Mouse (Mus musculus) heart, adult 2 months (tissue): ENCODE results near the gene Ccdc185. TPM values are rescaled to one million over a fixed set of nuclear protein-coding genes. Genes with fewer than 3 reads are reported as not detected.

ENCODE experiments used
- DNase-seq, 2 experiments: peaks; one replicate each; pipeline ENCODE4 v3.0.0; 2021
- H3K27ac ChIP-seq: fragments of 200-600 bp; 2 replicates; pipeline ENCODE4 v1.8.1; 2022
- H3K27me3 ChIP-seq: fragments of 200-500 bp; 2 replicates; pipeline ENCODE4 v1.6.1; 2012; ENCODE audit warnings: mild to moderate bottlenecking, low read length, inconsistent platforms, mixed read lengths; ENCODE audit not compliant: control insufficient read depth, insufficient read depth
- H3K36me3 ChIP-seq: fragments of 200-500 bp; 2 replicates; pipeline ENCODE4 v1.6.1; 2012; ENCODE audit warnings: low read length, inconsistent platforms; ENCODE audit not compliant: control insufficient read depth, insufficient read depth
- H3K4me1 ChIP-seq: fragments of 200-500 bp; 2 replicates; pipeline ENCODE4 v1.6.1; 2011; ENCODE audit warnings: low read length; ENCODE audit not compliant: control insufficient read depth, insufficient read depth
- H3K4me3 ChIP-seq: fragments of 200-600 bp; 2 replicates; pipeline ENCODE4 v1.8.1; 2022
- H3K79me2 ChIP-seq: fragments of 200-500 bp; replicated peaks from 2 replicates; pipeline ENCODE4 v1.6.1; 2012; ENCODE audit warnings: mild to moderate bottlenecking, inconsistent platforms, low read length, moderate library complexity, mixed read lengths; ENCODE audit not compliant: control insufficient read depth, insufficient read depth
- H3K9ac ChIP-seq: fragments of 200-500 bp; 2 replicates; pipeline ENCODE4 v1.6.1; 2012; ENCODE audit warnings: low read depth, mild to moderate bottlenecking, control low read depth, inconsistent platforms, low read length, mixed read lengths
- CTCF ChIP-seq: fragments of 200-600 bp; IDR thresholded peaks from 2 replicates; pipeline ENCODE4 v1.8.1; 2022; ENCODE audit warnings: antibody characterized with exemption, mild to moderate bottlenecking, moderate library complexity
- EP300 ChIP-seq: fragments of 200-500 bp; IDR thresholded peaks from 2 replicates; pipeline ENCODE4 v1.6.1; 2011; ENCODE audit warnings: low read depth, low read length, control low read depth; ENCODE audit not compliant: insufficient read depth
- POLR2A ChIP-seq: fragments of 200-500 bp; IDR thresholded peaks from 2 replicates; pipeline ENCODE4 v1.6.1; 2011; ENCODE audit warnings: mild to moderate bottlenecking, low read depth, low read length, control low read depth; ENCODE audit not compliant: insufficient read depth
- WGBS: fragments of 180-500 bp; shearing (Covaris S2); methylation state at CpG from one replicate; pipeline ENCODE4 v1.1.7; 2018; 5-methylcytosine and 5-hydroxymethylcytosine counted together
- intact Hi-C: fragments of 180-260 bp; cut with DNase I; formaldehyde crosslinking; loops from one replicate; pipeline ENCODE4 v1.15.1; 2025
- polyA plus RNA-seq: library from polyadenylated mRNA; depleted of rRNA; stranded (reverse); fragments of >200 nt; gene quantifications from 2 replicates; pipeline ENCODE4 v1.2.3, GENCODE M21; 2012
- total RNA-seq, 2 experiments: library from RNA; stranded (reverse); gene quantifications; 2 replicates each; pipeline ENCODE4 v1.2.3; 2021

Ccdc185 gene
- total and polyA plus RNA-seq, 3 experiments, result 0.04 TPM; not detected in 2

DNA sequence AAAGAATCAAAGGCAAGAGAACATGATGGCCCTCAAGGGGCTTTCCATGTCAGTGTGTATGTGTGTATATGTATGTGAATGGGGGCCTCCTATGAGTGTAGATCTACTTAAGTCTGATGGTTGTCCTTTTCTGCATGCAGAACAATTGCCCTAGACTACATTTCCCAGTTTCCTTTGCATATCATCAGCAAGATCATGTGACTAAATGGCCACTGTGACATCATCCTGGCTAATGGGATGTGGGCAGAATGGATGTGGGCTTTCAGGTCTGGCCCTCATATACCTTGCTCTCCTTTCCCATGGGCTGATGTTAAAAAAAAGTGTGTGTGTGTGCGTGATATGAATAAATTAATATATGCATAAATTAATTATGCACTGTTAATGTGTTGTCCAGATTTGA lies 9.8 kb upstream of the Ccdc185 start:
- Histone ChIP-seq H3K36me3 (no peaks in the 10 kb centered on the region), H3K4me1 (no peaks in the 10 kb centered on the region), H3K27ac (no peak overlapping the region), H3K9ac (no peak overlapping the region), H3K4me3 (no peak overlapping the region), H3K79me2 (no peaks in the 10 kb centered on the region), H3K27me3 (no peaks in the 10 kb centered on the region)
- intact Hi-C loops, result no loop called here
- TF ChIP-seq CTCF (no peak), POLR2A (no peak), EP300 (no peak)
- WGBS, result 94% methylated on average over 1 of the region's 1 CpGs
- DNase-seq, result no peak

- H3K79me2 ChIP-seq, result no peaks in the 10 kb centered on the region
- no peaks in the 10 kb centered on the region for H3K36me3 ChIP-seq
- no peak for TF ChIP-seq POLR2A
- no peak for TF ChIP-seq EP300
- TF ChIP-seq CTCF, result no peak
- no peak overlapping the region for H3K9ac ChIP-seq
- intact Hi-C loops, result no loop called here
- no peaks in the 10 kb centered on the region for H3K27me3 ChIP-seq
- no peak overlapping the region for H3K4me3 ChIP-seq
- 76% methylated on average over 5 of the region's 5 CpGs for WGBS
- H3K27ac ChIP-seq, result no peak overlapping the region
- no peaks in the 10 kb centered on the region for H3K4me1 ChIP-seq
- DNase-seq, result no peak
Observed at GRCm38 (mm10) chr1:182754865-182755264, 5.9 kb upstream of the Ccdc185 start.

DNA sequence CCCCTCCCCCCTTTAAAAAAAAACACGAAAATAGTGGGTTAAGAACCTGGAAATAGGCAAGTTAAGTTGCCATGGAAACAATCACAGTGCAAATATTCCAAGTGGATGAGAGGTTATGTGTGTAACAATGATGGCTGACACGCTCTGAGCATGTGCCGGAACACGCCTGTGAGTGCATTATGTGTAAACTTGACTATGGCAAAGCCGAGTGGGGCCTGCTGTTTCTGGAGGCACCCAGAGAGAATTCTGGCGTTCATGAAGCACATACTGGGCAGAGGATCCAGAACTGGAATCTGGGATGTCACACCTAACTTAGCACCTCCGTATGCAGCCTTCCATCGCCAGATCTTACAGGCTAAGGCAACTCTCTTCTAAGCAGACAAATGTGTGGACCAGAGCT lies 4.7 kb upstream of the Ccdc185 start:
- no peak overlapping the region for H3K9ac ChIP-seq
- H3K4me1 ChIP-seq, result no peaks in the 10 kb centered on the region
- TF ChIP-seq CTCF (no peak), POLR2A (no peak), EP300 (no peak)
- H3K4me3 ChIP-seq, result no peak overlapping the region
- no peak for DNase-seq
- no peak overlapping the region for H3K27ac ChIP-seq
- no peaks in the 10 kb centered on the region for H3K36me3 ChIP-seq
- intact Hi-C loops, result no loop called here
- H3K79me2 ChIP-seq, result no peaks in the 10 kb centered on the region
- H3K27me3 ChIP-seq, result no peaks in the 10 kb centered on the region
- WGBS, result 75% methylated on average over 8 of the region's 8 CpGs

GRCm38 (mm10) chr1:182751301-182751700 lies 2.3 kb upstream of the Ccdc185 start:
- no peaks in the 10 kb centered on the region for H3K79me2 ChIP-seq
- no peak overlapping the region for H3K9ac ChIP-seq
- intact Hi-C loops, result no loop called here
- WGBS, result 77% methylated on average over 8 of the region's 8 CpGs
- H3K27ac ChIP-seq, result no peak overlapping the region
- H3K4me3 ChIP-seq, result no peak overlapping the region
- no peaks in the 10 kb centered on the region for H3K36me3 ChIP-seq
- TF ChIP-seq POLR2A (no peak), CTCF (no peak), EP300 (no peak)
- H3K27me3 ChIP-seq, result no peaks in the 10 kb centered on the region
- DNase-seq, result no peak
- H3K4me1 ChIP-seq, result no peaks in the 10 kb centered on the region

- no peak for DNase-seq
- Histone ChIP-seq H3K4me1 (no peaks in the 10 kb centered on the region), H3K27ac (no peak overlapping the region), H3K36me3 (no peaks in the 10 kb centered on the region), H3K79me2 (no peaks in the 10 kb centered on the region), H3K27me3 (no peaks in the 10 kb centered on the region), H3K9ac (no peak overlapping the region), H3K4me3 (no peak overlapping the region)
- TF ChIP-seq POLR2A, result no peak
- no peak for TF ChIP-seq EP300
- no peak for TF ChIP-seq CTCF
- 78% methylated on average over 17 of the region's 17 CpGs for WGBS
- intact Hi-C loops, result no loop called here
Observed at GRCm38 (mm10) chr1:182747834-182748233, 1.1 kb downstream of the Ccdc185 start.

DNA sequence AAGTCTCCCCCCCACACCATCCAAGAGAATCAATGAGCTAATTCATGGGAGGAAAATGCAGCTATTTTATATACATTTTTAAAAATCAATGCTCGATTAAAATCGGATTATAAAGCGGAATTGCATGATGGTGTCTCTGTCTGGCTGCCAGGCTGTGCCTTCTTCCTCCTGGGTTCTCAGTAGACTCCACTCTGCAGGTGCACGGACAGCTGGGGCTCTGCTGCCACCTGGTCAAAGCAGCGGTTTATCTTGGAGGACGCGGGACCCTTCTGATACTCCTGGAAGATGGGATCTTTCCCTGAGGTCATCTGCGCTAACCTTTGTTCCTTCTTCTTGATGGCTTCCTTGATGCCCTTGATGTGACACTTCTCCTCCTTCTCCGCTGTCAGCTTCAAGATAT lies 1.9 kb downstream of the Ccdc185 start:
- Histone ChIP-seq H3K9ac (no peak overlapping the region), H3K27me3 (no peaks in the 10 kb centered on the region), H3K4me3 (no peak overlapping the region), H3K79me2 (no peaks in the 10 kb centered on the region), H3K27ac (no peak overlapping the region), H3K4me1 (no peaks in the 10 kb centered on the region), H3K36me3 (no peaks in the 10 kb centered on the region)
- intact Hi-C loops, result no loop called here
- WGBS, result 93% methylated on average over 9 of the region's 9 CpGs
- TF ChIP-seq POLR2A, result no peak
- TF ChIP-seq CTCF, result no peak
- no peak for TF ChIP-seq EP300
- no peak for DNase-seq
